20 mouse cellular contexts compared by ENCODE assay signal in genomic region chr1:136255174-136255573, GRCm38 (mm10). TPM values are rescaled to one million over a fixed set of nuclear protein-coding genes. Genes with fewer than 3 reads are reported as not detected.
DNase-seq lines count a peak whose midpoint lies in the region; ATAC-seq lines count a peak whose summit lies in the region.
"Had no signal": no experiment of that assay in that cellular context is flagged by ENCODE, and none has a peak within 500 bp of the region (broad histone marks: within the 10 kb centered on the region; RNA-seq: fewer than 3 reads in every experiment).

No protein-coding gene starts in this region.

- H3K36me3 ChIP-seq in midbrain, embryonic 11.5 days (ENCODE audit: control insufficient read depth, insufficient read depth, low read length): no peaks in the 10 kb centered on the region
- H3K36me3 ChIP-seq in midbrain, embryonic 14.5 days (ENCODE audit: control insufficient read depth, insufficient read depth, low read length): no peaks in the 10 kb centered on the region
- H3K36me3 ChIP-seq: liver, embryonic 12.5 days had no signal

- peak; percentile 56 for DNase-seq in embryo, embryonic 10 days (ENCODE audit: low spot score)
- DNase-seq in embryo, embryonic 11 days: no peak
- DNase-seq in midbrain, embryonic 11.5 days (ENCODE audit: low spot score, missing footprints): no peak
- no peak for DNase-seq in midbrain, embryonic 14.5 days
- no peak for DNase-seq in spleen, postnatal 10 days (ENCODE audit: low spot score in 2 of 2)
- no peak for DNase-seq in gastrocnemius, postnatal 25 days
- DNase-seq in MN1 (ENCODE audit: low spot score): no peak
- DNase-seq: cerebellum, adult 18-20 months; heart, adult 18-20 months; heart, postnatal 36 days; kidney, adult 18-20 months; kidney, postnatal 25 days; retina, postnatal 1 day had no signal

- no peak overlapping the region for H3K27ac ChIP-seq in midbrain, embryonic 11.5 days (ENCODE audit: low read depth, low read length)
- no peak overlapping the region for H3K27ac ChIP-seq in midbrain, embryonic 14.5 days (replicated peaks; ENCODE audit: low read depth, low read length)
- H3K27ac ChIP-seq: liver, embryonic 12.5 days had no signal

- no peak overlapping the region for H3K4me3 ChIP-seq in midbrain, embryonic 11.5 days (ENCODE audit: low read depth, low read length)
- no peak overlapping the region for H3K4me3 ChIP-seq in midbrain, embryonic 14.5 days (replicated peaks; ENCODE audit: low read depth, low read length)
- H3K4me3 ChIP-seq: liver, embryonic 12.5 days had no signal

- H3K9ac ChIP-seq in midbrain, embryonic 11.5 days (ENCODE audit: low read length): no peak overlapping the region
- H3K9ac ChIP-seq in midbrain, embryonic 14.5 days (replicated peaks; ENCODE audit: low read length): no peak overlapping the region
- H3K9ac ChIP-seq: liver, embryonic 12.5 days had no signal

- H3K4me1 ChIP-seq in midbrain, embryonic 11.5 days (ENCODE audit: control insufficient read depth, insufficient read depth, low read length): peaks cover 7% of the 10 kb centered on the region; the same call in 1 of the 2 replicates
- peaks cover 7% of the 10 kb centered on the region for H3K4me1 ChIP-seq in midbrain, embryonic 14.5 days (ENCODE audit: control insufficient read depth, insufficient read depth, low read length)

- no peaks in the 10 kb centered on the region for H3K9me3 ChIP-seq in midbrain, embryonic 11.5 days (ENCODE audit: control insufficient read depth, low read length)
- no peaks in the 10 kb centered on the region for H3K9me3 ChIP-seq in midbrain, embryonic 14.5 days (ENCODE audit: control insufficient read depth, low read length)
- H3K9me3 ChIP-seq: liver, embryonic 12.5 days had no signal

- H3K27me3 ChIP-seq in midbrain, embryonic 11.5 days (ENCODE audit: control insufficient read depth, insufficient read depth, low read length): peaks cover 31% of the 10 kb centered on the region
- H3K27me3 ChIP-seq in midbrain, embryonic 14.5 days (ENCODE audit: control insufficient read depth, insufficient read depth, low read length): peaks cover 29% of the 10 kb centered on the region

- H3K4me2 ChIP-seq in midbrain, embryonic 11.5 days: no peak overlapping the region
- no peak overlapping the region for H3K4me2 ChIP-seq in midbrain, embryonic 14.5 days (ENCODE audit: low read length)
- H3K4me2 ChIP-seq: liver, embryonic 12.5 days had no signal

- 41% methylated on average over 6 of the region's 6 CpGs for WGBS in midbrain, embryonic 11.5 days
- 37% methylated on average over 6 of the region's 6 CpGs for WGBS in midbrain, embryonic 14.5 days

- ATAC-seq in midbrain, embryonic 11.5 days (ENCODE audit: low FRiP score): 0 out of 2 replicates have a peak, but pooled peaks have one; percentile 15
- ATAC-seq in midbrain, embryonic 14.5 days (ENCODE audit: low FRiP score, low TSS enrichment): no peak
- ATAC-seq in hematopoietic stem cell, adult 5-6 weeks (replicated peaks in 1 of 2; ENCODE audit: insufficient read depth in 1 of 2, low FRiP score in 2 of 2, low TSS enrichment in 1 of 2, low read depth in 1 of 2, poor library complexity in 2 of 2, severe bottlenecking in 2 of 2): peak; percentile 61 to 79
- ATAC-seq: liver, embryonic 12.5 days; lung, postnatal 0 days; midbrain, embryonic 16.5 days had no signal

RNA-seq across cellular contexts. Expression of gene Gpr25, which starts 5.5 kb away (rescaled TPM):
- polyA plus RNA-seq in midbrain, embryonic 11.5 days (2014; fragmentation: Nextera tagmentation; extraction: Ambion mirVana): not detected in 2 replicates
- polyA plus RNA-seq in midbrain, embryonic 14.5 days (2014; fragmentation: Nextera tagmentation; extraction: Ambion mirVana): 1.4 TPM in 1 of 2 replicates, not detected in the other
- total RNA-seq in hematopoietic stem cell, adult 5-6 weeks (2017): not detected in 2 replicates
- not detected for total RNA-seq in gastrocnemius, postnatal 25 days (2021)
- total RNA-seq: heart, adult 18-20 months; heart, postnatal 36 days had no signal
- polyA plus RNA-seq: embryonic facial prominence, embryonic 11.5 days; forebrain, embryonic 11.5 days; liver, embryonic 12.5 days; lung, postnatal 0 days had no signal

RNA-seq across cellular contexts. Expression of gene Inava, which starts 21.1 kb away (rescaled TPM):
- polyA plus RNA-seq in midbrain, embryonic 11.5 days (2014; fragmentation: Nextera tagmentation; extraction: Ambion mirVana): 10.8 and 12.7 TPM in 2 replicates
- polyA plus RNA-seq in midbrain, embryonic 14.5 days (2014; fragmentation: Nextera tagmentation; extraction: Ambion mirVana): 1.6 and 2.6 TPM in 2 replicates
- 1.2 TPM in 1 of 2 replicates, not detected in the other for total RNA-seq in hematopoietic stem cell, adult 5-6 weeks (2017)
- total RNA-seq in gastrocnemius, postnatal 25 days (2021): not detected
- total RNA-seq: heart, adult 18-20 months; heart, postnatal 36 days had no signal

RNA-seq across cellular contexts. Expression of gene Mroh3, which starts 42.5 kb away (rescaled TPM):
- 0.73 and 0.75 TPM in 2 replicates for polyA plus RNA-seq in midbrain, embryonic 11.5 days (2014; fragmentation: Nextera tagmentation; extraction: Ambion mirVana)
- 0.34 and 0.59 TPM in 2 replicates for polyA plus RNA-seq in midbrain, embryonic 14.5 days (2014; fragmentation: Nextera tagmentation; extraction: Ambion mirVana)
- total RNA-seq in hematopoietic stem cell, adult 5-6 weeks (2017): not detected in 2 replicates
- not detected for total RNA-seq in gastrocnemius, postnatal 25 days (2021)
- total RNA-seq: heart, adult 18-20 months; heart, postnatal 36 days had no signal
- polyA plus RNA-seq: embryonic facial prominence, embryonic 11.5 days; liver, embryonic 12.5 days; midbrain, embryonic 16.5 days; neural tube, embryonic 14.5 days had no signal
